Mouse (Mus musculus) liver, postnatal 0 days (tissue): Measurements from ENCODE around the gene Oaz2. TPM values are rescaled to one million over a fixed set of nuclear protein-coding genes. Genes with fewer than 3 reads are reported as not detected.

ENCODE experiments used
- ATAC-seq: fragments of 200-750 bp; cut with Nextera tagmentation; 2 replicates; pipeline ENCODE4 v1.8.0; 2017; ENCODE audit warnings: mild to moderate bottlenecking, moderate library complexity
- DNase-seq: peaks from one replicate; pipeline ENCODE4 v3.0.0-alpha.2; 2016
- H3K27ac ChIP-seq: fragments of 300-500 bp; sonication (generic); 2 replicates; pipeline ENCODE4 v1.5.1; 2014; ENCODE audit warnings: antibody characterized with exemption, moderate library complexity, mild to moderate bottlenecking, low read depth
- H3K27me3 ChIP-seq: fragments of 300-500 bp; sonication (generic); 2 replicates; pipeline ENCODE4 v1.6.1; 2014; ENCODE audit warnings: low read length, control low read depth, mixed read lengths; ENCODE audit not compliant: insufficient read depth
- H3K36me3 ChIP-seq: fragments of 300-500 bp; sonication (generic); replicated peaks from 2 replicates; pipeline ENCODE4 v1.6.1; 2014; ENCODE audit warnings: mild to moderate bottlenecking, control low read depth, low read length, moderate library complexity, mixed read lengths; ENCODE audit not compliant: insufficient read depth
- H3K4me1 ChIP-seq: fragments of 300-500 bp; sonication (generic); 2 replicates; pipeline ENCODE4 v1.6.1; 2014; ENCODE audit warnings: antibody characterized with exemption, mild to moderate bottlenecking, control low read depth; ENCODE audit not compliant: insufficient read depth
- H3K4me2 ChIP-seq: fragments of 300-500 bp; sonication (generic); 2 replicates; pipeline ENCODE4 v1.6.1; 2014; ENCODE audit warnings: low read depth, mild to moderate bottlenecking, low read length, moderate library complexity, mixed read lengths
- H3K4me3 ChIP-seq: fragments of 300-500 bp; sonication (generic); 2 replicates; pipeline ENCODE4 v1.5.1; 2014; ENCODE audit warnings: low read depth, low read length
- H3K9ac ChIP-seq: fragments of 300-500 bp; sonication (generic); replicated peaks from 2 replicates; pipeline ENCODE4 v1.6.1; 2014; ENCODE audit warnings: mild to moderate bottlenecking, moderate library complexity
- H3K9me3 ChIP-seq: fragments of 300-500 bp; sonication (generic); 2 replicates; pipeline ENCODE4 v1.6.1; 2016; ENCODE audit warnings: mild to moderate bottlenecking, control low read depth, low read length, mixed read lengths
- CTCF ChIP-seq: sonication (generic); IDR thresholded peaks from 2 replicates; pipeline ENCODE4 v1.5.1; 2016; ENCODE audit warnings: antibody characterized with exemption, low read depth
- EP300 ChIP-seq: IDR thresholded peaks from 2 replicates; pipeline ENCODE4 v1.6.1; 2016; ENCODE audit warnings: antibody characterized with exemption, low read depth, mild to moderate bottlenecking
- WGBS: fragments of 180-500 bp; shearing (Covaris S2); extraction: QIAGEN DNeasy Blood & Tissue Kit; methylation state at CpG from one replicate; pipeline ENCODE4 v1.1.7; 2014; ENCODE audit not compliant: insufficient replicate concordance; 5-methylcytosine and 5-hydroxymethylcytosine counted together
- polyA plus RNA-seq: library from polyadenylated mRNA; unstranded; fragments of >200 nt; fragmentation: Nextera tagmentation; extraction: Ambion mirVana; gene quantifications from 2 replicates; pipeline ENCODE4 v1.2.1, GENCODE M21; 2015

The Oaz2 gene
- polyA plus RNA-seq, 1 experiment from 2014 or later = 50.9 TPM

DNA sequence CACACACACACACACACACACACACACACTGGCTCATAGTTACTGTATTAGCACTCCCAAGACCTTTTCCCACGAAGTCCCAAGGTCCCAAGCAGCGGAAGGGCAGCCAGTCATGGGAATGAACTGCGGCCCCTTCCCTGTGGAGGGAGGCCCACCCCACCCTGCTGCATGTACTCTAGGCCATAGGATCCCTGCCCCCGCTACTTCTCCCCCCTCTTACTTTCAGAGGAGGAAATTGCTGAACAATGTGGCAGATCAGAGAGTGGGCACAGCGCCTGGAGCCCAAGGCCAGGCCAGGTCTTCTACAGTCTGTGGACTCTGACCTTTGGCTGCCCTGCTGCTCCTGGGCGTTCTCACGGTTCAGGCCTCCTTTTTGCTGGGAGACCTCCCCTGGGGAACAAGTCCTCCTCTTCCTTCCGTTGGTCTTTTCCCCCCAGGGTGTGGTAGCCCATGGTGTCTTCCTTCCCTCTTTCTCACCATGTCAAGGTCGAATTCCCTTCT is 3.7 kb downstream of the Oaz2 start:
- Histone ChIP-seq H3K4me2 (peak overlapping the region; percentile 32; the same call in 1 of the 2 replicates), H3K9ac (0 out of 2 replicates have a peak overlapping the region, but pooled peaks have one; percentile 7), H3K27me3 (no peaks in the 10 kb centered on the region), H3K4me1 (peaks cover 22% of the 10 kb centered on the region), H3K9me3 (no peaks in the 10 kb centered on the region), H3K36me3 (no peaks in the 10 kb centered on the region), H3K27ac (peak overlapping the region; percentile 57), H3K4me3 (no peak overlapping the region)
- peak; percentile 26 for ATAC-seq
- peak; percentile 64 for DNase-seq
- TF ChIP-seq EP300 = 0 out of 2 replicates have a peak, but pooled peaks have one; percentile 20
- TF ChIP-seq CTCF = no peak
- 38% methylated on average over 8 of the region's 9 CpGs for WGBS

GRCm38 (mm10) chr9:65672996-65673395 is 5.2 kb downstream of the Oaz2 start:
- peaks cover 31% of the 10 kb centered on the region for H3K4me1 ChIP-seq
- H3K4me3 ChIP-seq = no peak overlapping the region
- H3K4me2 ChIP-seq = no peak overlapping the region
- 67% methylated on average over 11 of the region's 11 CpGs for WGBS
- no peak overlapping the region for H3K9ac ChIP-seq
- H3K36me3 ChIP-seq = no peaks in the 10 kb centered on the region
- H3K27ac ChIP-seq = 0 out of 2 replicates have a peak overlapping the region, but pooled peaks have one; percentile 18
- DNase-seq (no peak), ATAC-seq (no peak)
- no peaks in the 10 kb centered on the region for H3K9me3 ChIP-seq
- TF ChIP-seq EP300 (no peak), CTCF (no peak)
- H3K27me3 ChIP-seq = no peaks in the 10 kb centered on the region

DNA sequence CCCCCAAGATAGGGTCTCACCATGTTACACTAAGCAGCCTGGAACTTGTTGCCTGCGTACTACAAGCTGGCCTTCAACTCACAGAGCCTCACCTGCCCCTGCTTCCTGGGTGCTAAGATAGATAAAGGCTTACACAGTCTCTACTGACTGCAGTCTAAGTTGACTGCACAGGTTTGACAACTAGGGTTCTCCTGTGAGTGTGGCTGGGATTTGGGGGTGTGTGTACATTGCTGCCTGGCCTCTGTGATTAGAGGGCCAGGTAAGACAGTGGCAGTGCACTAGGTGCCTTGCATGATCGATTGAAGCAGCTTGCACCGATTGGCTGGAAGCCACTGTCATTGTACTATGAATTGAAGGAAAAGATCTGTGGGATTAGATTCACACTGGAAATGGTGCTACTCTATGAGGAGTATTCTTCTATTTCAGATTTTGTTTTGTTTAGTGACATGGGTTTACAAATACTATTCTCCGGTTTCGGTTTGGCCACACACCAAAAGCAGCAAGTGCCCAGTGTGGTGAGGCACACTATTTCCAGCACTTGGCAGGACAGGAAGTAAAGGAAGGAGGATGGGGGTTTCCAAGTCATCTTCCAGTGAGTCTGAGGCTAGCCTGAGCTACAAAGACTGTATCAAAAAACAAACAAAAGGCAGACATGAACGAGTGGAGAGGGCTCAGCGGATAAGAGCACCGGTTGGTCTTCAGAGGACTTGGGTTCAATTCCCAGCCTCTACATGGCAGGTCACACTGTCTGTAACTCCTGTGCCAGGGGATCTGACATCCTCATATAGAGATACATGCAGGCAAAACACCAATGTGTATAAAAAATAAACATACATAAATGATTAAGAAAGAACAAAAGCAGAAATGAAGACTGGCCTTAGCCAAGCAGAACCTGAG is 7.9 kb downstream of the Oaz2 start:
- Histone ChIP-seq H3K27ac (peak overlapping the region; percentile 39; the same call in 1 of the 2 replicates), H3K4me2 (peak overlapping the region; percentile 88), H3K9ac (peak overlapping the region; percentile 82; the same call in 1 of the 2 replicates), H3K36me3 (no peaks in the 10 kb centered on the region), H3K27me3 (no peaks in the 10 kb centered on the region), H3K4me1 (peaks cover 51% of the 10 kb centered on the region), H3K9me3 (no peaks in the 10 kb centered on the region), H3K4me3 (peak overlapping the region; percentile 73)
- TF ChIP-seq EP300 = no peak
- no peak for TF ChIP-seq CTCF
- peak; percentile 2; the same call in 1 of the 2 replicates for ATAC-seq
- no peak for DNase-seq
- 40% methylated on average over 8 of the region's 8 CpGs for WGBS

GRCm38 (mm10) chr9:65676358-65677118 is 8.7 kb downstream of the Oaz2 start:
- peak; percentile 99 for DNase-seq
- peak overlapping the region; percentile 73 for H3K4me3 ChIP-seq
- no peaks in the 10 kb centered on the region for H3K36me3 ChIP-seq
- peak overlapping the region; percentile 82 for H3K9ac ChIP-seq
- peak overlapping the region; percentile 88 for H3K4me2 ChIP-seq
- TF ChIP-seq CTCF (no peak), EP300 (no peak)
- WGBS = under 1% methylated on average over 32 of the region's 51 CpGs
- H3K4me1 ChIP-seq = peaks cover 48% of the 10 kb centered on the region
- peak; percentile 97 for ATAC-seq
- peak overlapping the region; percentile 60 for H3K27ac ChIP-seq
- H3K9me3 ChIP-seq = no peaks in the 10 kb centered on the region
- H3K27me3 ChIP-seq = no peaks in the 10 kb centered on the region

GRCm38 (mm10) chr9:65677119-65677462 is 9.3 kb downstream of the Oaz2 start:
- no peak for ATAC-seq
- Histone ChIP-seq H3K9me3 (no peaks in the 10 kb centered on the region), H3K27ac (peak overlapping the region; percentile 60), H3K36me3 (no peaks in the 10 kb centered on the region), H3K4me3 (peak overlapping the region; percentile 73), H3K4me2 (peak overlapping the region; percentile 88), H3K9ac (peak overlapping the region; percentile 82), H3K27me3 (no peaks in the 10 kb centered on the region), H3K4me1 (peaks cover 43% of the 10 kb centered on the region)
- WGBS = 18% methylated on average over 3 of the region's 3 CpGs
- no peak for TF ChIP-seq EP300
- no peak for TF ChIP-seq CTCF
- DNase-seq = no peak

GRCm38 (mm10) chr9:65679181-65679761 is 11.5 kb downstream of the Oaz2 start:
- no peak overlapping the region for H3K4me3 ChIP-seq
- no peak overlapping the region for H3K9ac ChIP-seq
- 59% methylated on average over 5 of the region's 5 CpGs for WGBS
- H3K4me2 ChIP-seq = peak overlapping the region; percentile 52
- ATAC-seq (no peak), DNase-seq (peak; percentile 24)
- H3K4me1 ChIP-seq = peaks cover 44% of the 10 kb centered on the region
- TF ChIP-seq CTCF (no peak), EP300 (no peak)
- peak overlapping the region; percentile 29 for H3K27ac ChIP-seq
- H3K27me3 ChIP-seq = no peaks in the 10 kb centered on the region
- H3K9me3 ChIP-seq = no peaks in the 10 kb centered on the region
- H3K36me3 ChIP-seq = no peaks in the 10 kb centered on the region
